Mouse (Mus musculus) heart, postnatal 25 days (tissue): Measurements from ENCODE around the gene H2-D1. TPM values are rescaled to one million over a fixed set of nuclear protein-coding genes. Genes with fewer than 3 reads are reported as not detected.
A peak's percentile ranks its signal among the peaks of the same experiment; 100 is the strongest.

Source experiments
- DNase-seq: peaks from one replicate; pipeline ENCODE4 v3.0.0; 2022; ENCODE audit warnings: low spot score
- intact Hi-C: fragments of 180-260 bp; cut with DNase I; formaldehyde crosslinking; loops from one replicate; pipeline ENCODE4 v1.15.1; 2025
- total RNA-seq, 2 experiments: library from RNA; stranded (reverse); gene quantifications; 2 replicates each; pipeline ENCODE4 v1.2.3; 2021

The H2-D1 gene
- total RNA-seq, 2 experiments from 2014 or later: 84.3 to 89.6 TPM

DNA sequence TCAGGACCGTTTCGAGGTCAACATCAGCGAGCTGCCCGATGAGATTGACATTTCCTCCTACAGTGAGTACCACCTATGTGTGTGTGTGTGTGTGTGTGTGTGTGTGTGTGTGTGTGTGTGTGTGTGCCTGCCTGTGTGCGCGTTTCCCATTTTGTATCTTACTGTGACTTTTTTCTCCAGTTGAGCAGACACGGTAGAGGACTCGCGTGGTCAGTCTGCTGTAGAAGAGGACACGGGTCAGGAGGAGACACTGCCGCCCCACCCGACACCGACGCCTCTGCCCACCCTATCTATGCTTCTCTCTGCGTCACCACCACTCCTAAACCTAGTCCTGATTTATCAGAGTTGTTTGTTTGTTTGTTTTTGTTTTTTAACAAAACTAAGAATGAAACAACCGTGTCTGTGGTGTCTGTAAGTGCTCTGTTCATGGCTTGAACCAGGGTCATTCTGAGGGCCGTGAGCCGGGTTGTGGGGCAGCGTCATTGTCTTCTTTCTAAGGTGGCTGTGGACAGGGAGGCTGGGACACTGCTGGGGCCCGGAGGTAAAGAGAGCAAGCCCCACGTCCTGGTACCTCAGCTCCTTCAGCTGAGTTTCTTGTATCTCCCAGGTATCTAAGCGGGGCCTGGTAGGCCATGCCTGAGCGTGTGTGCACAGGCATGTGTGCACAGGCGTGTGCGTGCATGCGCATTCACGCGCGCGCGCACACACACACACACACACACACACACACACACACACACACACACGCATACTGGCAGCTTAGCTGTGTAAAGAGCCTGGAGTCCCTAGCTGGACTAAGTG is 9.0 kb upstream of the H2-D1 start:
- intact Hi-C loops: no loop called here
- DNase-seq: no peak

DNA sequence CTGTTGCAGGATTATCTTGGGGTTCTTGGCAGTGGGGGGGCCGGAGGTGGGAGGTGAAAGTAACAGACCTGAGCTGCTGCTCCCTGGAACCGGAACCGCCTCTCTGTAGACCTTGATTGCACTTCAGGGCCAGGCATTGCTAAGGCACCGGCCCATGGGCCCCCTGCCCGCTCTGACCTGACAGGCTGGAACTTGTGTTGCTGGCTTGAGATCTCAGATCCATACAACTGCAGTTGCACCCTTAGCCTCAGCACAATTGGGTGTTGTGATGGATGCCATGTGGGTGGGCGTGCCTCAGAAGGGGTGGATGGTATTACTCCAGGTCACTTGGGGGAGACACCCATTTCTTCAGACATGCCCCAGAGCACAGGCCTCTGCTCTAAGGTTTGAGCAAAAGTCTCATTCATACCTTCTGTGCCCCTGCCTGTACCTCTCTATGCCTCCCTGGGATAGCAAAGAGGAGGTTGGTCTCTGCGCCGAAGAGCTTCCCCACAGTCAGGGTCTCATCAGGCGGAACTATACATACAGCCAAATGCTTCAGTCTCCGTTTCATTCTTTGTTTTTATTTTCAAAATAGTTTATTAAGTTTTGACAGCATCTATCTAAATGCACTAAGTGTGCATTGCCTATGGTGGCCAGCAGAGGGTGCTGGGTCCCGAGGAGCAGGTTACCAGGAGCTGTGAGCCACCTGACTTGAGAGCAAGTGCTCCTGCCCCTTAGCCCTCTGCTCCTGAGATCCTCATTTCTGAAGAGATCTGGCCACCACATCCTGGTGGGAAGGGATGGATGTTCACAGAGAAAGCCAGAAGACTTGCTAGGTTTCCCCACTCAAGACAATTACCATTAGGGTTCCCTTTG is 8.1 kb upstream of the H2-D1 start:
- intact Hi-C loops: loop anchor here (5.0 kb wide), 1 partner anchor 38 kb away; no protein-coding TSS in a partner anchor
- DNase-seq: no peak

DNA sequence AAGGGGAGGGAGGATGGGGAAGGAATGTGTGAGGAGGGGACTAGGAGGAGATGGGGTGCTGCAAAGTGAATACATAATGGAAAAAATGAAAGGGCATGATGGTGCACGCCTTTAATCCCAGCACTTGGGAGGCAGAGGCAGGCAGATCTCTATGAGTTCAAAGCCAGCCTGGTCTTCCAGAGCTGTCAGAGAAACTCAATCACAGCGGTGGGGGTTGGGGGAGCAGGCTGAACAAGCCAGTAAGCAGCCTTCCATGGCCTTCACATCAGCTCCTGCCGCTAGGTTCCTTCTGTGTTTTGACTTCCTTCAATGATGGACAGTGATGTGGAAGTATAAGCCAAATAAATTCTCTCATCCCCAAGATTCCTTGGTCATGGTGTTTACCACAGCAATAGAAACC is 7.2 kb upstream of the H2-D1 start:
- no peak for DNase-seq
- intact Hi-C loops: loop anchor here (5.0 kb wide), 1 partner anchor 37 kb away; no protein-coding TSS in a partner anchor

DNA sequence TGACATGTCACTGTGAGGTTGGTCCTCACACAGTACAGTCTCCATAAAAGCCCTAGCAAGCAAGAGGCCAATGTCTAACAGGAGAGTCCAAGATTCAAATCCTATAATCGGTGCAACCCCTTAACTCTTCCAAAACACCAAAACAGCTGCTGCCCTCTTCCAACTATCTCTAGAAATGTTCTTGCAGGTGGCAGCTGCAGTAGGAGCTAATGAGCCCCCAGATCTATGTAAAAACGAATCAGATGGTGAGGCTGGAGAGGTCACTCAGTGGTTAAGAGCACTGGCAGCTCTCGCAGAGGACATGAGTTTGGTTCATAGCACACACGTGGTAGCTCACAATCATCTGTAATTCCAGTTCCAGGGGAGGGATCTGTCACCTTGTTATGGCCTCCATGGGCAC is 6.8 kb upstream of the H2-D1 start:
- intact Hi-C loops: loop anchor here (5.0 kb wide), 1 partner anchor 37 kb away; no protein-coding TSS in a partner anchor
- DNase-seq: no peak

DNA sequence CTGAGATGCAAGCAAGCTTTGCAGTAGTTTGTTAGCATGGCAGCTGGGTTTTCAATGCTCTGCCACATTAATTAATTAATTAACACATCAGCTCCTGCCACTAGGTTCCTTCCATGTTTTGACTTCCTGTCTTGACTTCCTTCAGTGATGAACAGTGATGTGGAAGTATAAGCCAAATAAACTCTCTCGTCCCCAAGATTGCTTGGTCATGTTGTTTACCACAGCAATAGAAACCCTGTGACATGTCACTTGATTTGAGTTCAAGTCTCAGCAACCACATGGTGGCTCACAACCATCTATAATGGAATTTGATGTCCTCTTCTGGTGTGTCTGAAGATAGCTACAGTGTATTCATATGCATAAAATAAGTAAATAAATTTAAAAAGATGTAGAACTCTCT is 5.2 kb upstream of the H2-D1 start:
- intact Hi-C loops: loop anchor here (5.0 kb wide), 1 partner anchor 35 kb away; no protein-coding TSS in a partner anchor
- DNase-seq: no peak

DNA sequence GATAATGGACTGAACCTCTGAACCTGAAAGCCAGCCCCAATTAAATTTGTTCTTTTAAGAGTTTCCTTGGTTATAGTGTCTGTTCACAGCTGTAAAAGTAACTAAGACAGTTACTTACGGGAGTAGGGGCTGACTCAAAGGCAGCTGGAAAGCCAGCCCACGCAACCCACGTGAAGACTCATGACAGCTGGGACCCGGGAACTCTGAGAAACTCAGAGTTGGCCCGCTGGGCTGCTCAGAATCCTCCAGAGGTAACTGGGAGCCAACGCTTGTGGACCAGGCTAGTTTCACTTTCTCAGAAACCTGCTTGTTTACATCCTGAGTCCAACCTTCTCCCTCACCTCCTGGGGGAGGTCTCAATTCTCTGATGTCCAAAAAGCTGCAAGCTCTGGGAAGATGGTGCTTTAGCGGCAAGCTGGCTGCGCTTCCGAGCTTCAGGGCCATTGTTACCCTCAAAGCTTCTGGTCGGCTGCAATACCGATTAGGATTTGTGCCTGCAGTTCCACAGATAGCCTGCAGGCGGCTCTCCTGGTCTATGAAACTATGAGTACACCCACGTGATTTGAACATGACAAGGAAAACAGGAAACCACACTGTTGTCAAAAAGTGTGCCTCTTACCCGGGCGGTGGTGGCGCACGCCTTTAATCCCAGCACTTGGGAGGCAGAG is 4.6 kb upstream of the H2-D1 start:
- intact Hi-C loops: loop anchor here (1.0 to 5.0 kb wide), 3 partner anchors 16 to 44 kb away; no protein-coding TSS in a partner anchor
- DNase-seq: peak; percentile 87

DNA sequence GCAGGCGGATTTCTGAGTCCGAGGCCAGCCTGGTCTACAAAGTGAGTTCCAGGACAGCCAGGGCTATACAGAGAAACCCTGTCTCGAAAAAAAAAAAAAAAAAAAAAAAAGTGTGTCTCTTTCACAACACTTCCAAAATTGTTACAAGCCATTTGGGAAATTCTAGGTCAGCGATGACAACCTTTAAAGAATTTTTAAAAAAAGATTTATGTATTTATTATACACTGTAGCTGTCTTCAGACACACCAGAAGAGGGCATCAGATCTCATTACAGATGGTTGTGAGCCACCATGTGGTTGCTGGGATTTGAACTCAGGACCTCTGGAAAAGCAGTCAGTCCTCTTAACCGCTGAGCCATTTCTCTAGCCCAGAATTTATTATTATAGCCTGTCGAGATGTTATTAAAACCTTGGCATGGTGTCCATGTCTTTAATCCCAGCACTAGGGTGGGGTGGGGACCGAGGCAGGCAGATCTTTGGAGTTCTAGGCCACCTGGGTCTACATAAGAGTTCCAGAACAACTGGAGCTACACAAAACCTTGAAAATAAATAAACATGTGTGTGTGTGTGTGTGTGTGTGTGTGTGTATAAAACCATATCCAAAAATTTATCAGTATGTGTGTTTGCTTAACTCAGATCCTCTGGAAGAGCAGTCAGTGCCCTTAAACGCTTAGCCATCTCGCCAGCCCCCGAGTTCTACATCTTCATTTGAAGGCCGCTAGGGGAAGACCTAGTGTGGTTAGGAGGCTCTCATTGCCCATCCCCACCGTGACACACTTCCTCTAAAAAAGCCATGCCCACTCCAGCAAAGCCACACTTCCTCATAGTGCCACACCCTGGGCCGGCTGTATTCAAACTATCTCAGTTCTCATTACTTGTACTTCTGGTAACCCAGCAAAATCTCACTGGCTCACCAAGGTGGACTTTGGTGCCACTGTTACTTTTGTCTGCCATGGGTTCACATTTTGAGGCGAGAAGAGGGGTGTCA is 3.7 kb upstream of the H2-D1 start:
- intact Hi-C loops: loop anchor here (1.0 to 5.0 kb wide), 3 partner anchors 16 to 44 kb away; no protein-coding TSS in a partner anchor
- DNase-seq: peak; percentile 60

DNA sequence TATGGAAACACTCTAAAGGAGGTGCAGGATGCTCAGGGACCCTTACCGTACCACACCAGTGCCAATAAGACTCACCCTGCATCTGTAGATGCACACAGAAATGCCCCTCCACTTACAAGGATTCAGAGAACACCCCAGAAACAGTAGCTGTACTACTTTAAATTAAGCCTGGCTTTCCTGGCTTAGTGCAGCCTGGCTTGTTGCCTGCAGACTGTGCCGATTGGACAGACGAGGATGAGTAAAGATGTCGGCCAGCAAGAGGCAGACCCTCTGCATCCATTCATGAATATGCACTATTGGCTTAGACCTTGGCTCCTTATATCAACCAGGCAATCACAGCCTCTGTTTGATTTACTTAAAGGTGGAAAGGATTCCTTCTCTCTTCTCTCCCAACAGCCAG is 2.9 kb upstream of the H2-D1 start:
- DNase-seq: no peak
- intact Hi-C loops: loop anchor here (5.0 kb wide), 1 partner anchor 33 kb away; no protein-coding TSS in a partner anchor

DNA sequence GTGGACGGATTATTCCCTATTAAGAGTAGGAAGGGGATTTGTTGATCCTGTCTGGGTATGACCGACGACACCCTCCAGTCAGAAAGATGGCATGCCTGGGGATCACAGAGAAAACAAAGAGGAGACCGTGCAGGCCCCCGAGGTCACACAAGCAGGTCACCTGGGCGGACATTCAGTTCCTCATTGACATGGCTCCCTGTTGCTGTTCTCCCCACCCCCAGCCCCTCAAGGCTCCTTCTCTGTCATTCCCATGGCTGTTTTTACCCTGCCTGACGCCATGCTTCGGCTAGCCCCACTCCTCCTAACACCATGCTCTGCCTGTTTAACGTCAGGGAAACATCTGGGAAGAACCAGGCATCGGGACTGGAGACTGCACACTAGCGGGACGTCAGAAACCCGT is 879 bp upstream of the H2-D1 start:
- intact Hi-C loops: no loop called here
- no peak for DNase-seq

DNA sequence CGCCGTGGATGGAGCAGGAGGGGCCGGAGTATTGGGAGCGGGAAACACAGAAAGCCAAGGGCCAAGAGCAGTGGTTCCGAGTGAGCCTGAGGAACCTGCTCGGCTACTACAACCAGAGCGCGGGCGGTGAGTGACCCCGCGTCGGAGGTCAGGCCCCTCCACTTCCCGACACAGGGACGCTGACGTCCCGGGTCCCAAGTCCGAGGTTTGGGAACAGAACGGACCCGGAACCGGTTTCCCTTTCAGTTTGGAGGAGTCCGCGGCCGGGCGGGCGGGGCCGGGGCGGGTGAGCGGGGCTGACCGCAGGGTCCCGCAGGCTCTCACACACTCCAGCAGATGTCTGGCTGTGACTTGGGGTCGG is 973 bp downstream of the H2-D1 start:
- no peak for DNase-seq
- intact Hi-C loops: no loop called here

DNA sequence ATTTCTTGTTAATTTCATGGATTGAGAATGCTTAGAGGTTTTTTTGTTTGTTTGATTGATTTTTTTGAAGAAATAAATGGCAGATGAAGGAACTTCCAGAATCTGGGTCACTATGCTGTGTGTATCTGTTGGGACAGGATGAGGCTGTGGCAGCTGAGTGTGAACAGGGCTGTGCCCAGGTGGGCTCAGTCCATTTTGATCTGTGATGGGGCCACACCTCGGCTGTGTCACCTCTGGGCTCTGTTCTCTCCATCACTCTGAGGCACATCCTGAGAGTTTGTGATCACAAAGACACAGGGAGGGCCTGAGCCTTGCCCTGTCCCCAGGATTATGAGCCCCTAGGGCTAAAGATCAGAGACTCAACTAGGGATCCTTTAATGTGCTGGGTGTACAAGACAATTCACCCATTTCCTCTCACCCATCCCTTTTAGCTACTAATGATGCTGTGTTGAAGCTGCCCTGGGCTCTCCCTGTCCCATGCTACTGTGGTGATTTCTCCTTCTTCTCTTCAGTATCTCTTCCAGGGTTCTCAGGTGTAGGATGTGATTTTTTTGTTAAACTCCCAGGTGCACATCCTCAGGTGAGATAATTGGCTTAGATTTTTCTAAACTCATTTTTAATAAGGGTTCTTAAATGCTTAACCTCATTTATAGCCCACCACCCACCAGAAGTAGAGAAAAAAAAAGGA is 5.0 kb downstream of the H2-D1 start:
- intact Hi-C loops: no loop called here
- no peak for DNase-seq

DNA sequence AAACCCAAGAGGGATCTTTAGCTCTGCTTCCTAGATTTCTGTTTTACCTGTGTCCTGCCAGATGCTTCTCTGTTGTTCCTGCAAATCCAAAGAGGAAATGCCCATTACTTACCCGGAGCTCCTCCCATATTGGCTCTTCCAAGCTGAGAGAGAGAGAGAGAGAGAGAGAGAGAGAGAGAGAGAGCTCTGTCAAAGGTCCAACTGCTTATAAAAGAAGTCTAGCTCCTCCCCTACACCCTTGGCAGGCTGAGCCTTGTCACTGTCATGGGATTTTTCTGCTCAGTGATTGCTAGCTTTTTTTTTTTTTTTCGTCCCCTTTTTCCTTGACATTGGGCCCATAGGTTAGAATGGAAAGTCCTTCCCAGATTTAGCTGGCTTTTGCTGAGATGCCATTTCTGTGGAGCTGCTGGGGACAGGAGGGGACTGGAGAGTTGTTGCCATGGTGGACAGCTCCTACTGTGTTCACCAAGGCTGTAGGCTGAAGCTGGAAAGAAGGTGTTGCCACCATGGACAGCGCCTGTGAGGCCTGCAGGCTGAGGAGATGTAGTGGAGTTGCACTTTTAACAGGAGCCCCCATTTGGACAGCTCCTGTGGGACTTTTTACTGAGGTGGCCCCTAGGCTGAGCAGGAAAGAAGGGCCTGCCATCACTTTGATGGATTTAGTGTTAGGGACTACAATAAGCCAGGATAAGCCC is 7.3 kb downstream of the H2-D1 start:
- no peak for DNase-seq
- intact Hi-C loops: no loop called here

DNA sequence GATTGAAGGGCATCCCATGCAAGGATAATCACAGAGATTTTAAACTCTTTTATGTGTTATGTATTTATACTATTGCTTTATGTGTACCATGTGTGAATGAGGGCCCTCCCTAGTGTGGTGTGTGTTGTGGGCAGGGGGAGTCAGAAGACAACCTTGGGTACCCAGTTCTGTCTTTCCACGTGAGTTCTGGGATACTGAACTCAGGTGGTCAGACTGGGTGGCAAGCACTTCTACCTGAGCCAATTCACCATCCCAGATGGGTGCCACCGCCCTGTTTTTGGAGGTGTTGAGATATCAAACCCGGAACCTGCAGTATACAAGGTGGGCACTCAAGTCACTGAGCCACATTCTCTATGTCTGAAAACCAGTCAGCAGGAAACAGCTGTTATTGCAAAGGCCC is 9.7 kb downstream of the H2-D1 start:
- intact Hi-C loops: no loop called here
- DNase-seq: no peak

DNA sequence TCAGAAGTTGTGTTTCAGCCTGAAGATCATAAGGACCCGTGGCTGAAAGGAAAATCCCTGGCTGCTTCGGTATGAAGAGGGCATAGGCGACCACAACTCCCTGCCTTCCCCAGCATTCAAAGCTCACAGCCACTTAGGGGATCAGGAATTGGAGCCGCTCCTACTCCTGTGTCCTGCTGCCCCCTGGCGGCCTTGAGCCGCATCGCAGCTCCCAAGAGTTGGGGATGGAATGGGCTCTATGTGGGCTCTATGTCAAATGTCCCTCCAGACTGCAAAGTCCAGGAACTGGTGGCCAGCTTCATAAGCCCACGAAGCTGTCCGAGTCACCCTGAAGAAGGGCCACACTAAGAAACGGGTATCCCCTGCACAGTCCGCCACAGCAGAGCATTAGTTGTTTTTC is 12.2 kb downstream of the H2-D1 start:
- peak; percentile 68 for DNase-seq
- intact Hi-C loops: loop anchor here (1.0 kb wide), 1 partner anchor 16 kb away; no protein-coding TSS in a partner anchor

DNA sequence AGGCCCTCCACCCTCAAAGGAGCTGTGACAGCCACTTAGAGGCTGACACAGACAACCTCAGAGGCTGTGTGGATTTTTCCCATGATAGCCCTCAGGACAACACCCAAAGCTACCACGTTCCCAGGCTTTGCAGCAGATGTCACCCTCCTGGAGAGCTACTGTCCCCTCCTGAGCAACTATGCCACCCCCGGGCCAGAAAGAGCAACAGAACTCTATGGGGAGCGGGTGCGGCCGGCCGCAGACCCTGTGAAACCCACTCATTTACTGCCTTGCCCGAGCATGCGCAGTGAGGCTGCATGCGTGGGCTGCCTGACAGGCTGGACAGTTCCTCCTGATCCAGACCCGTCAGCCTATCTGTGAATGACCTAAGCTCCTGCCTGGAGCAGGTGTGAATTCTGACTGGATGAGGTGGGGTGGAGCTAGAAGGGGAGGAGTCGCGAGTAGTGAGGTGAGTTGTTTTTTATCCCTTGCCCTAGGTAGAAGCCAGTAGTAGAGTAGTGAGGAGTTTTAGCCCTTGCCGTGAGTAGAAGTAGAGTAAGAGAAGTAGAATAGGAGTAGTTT is 13.9 kb downstream of the H2-D1 start:
- intact Hi-C loops: no loop called here
- DNase-seq: no peak

DNA sequence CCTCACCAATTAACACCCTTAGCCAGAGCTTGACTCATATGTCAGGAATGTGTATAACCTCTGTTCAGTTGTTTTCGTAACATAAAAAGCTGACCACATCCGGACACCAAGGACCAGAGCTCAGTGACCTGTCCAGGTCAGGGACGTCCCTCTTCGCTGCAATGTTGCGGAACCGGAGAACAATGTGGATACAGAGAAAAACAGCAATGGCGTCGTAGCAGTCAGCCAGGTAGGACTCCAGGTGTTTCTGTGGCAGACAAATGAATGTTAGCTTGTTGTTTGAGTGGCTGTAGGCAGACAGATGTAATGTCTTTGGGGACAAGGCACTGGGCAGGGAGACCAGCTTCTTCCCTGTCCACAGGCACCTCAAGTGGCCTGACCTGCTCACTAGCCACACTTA is 15.5 kb downstream of the H2-D1 start:
- intact Hi-C loops: loop anchor here (1.0 to 2.0 kb wide), 2 partner anchors 29 to 1317 kb away; no protein-coding TSS in a partner anchor
- no peak for DNase-seq

DNA sequence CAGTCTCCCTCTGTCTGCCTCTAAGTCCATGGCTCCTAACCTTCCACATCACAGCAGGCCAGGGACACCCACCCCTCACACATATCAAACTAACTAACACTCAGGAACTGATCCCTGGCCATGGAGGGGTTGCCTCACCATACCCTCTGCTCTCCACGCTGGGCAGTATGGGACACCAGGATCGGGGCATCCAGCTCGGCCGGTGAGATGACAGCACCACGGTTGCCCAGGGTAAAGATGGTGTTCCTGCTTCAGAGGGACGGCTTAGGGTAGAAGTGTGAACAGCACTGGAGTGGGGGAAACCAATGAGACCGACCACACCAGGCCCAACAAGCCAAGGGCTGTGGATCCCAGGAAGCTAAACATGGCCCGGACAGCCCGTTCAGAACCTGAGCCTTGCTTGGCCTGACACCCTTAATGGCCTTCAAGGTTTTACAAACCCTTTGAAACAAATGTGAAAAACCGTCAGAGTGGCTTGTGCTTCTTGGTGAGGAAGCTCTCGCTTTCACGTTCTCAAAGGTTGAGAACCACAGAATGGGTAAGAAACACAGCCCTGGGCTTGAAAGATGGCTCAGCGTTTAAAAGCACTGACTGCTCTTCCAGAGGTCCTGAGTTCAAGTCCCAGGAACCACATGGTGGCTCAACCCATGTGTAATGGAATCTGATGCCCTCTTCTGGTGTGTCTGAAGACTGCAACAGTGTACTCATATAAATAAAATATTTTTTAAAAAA is 16.6 kb downstream of the H2-D1 start:
- DNase-seq: no peak
- intact Hi-C loops: loop anchor here (1.0 to 2.0 kb wide), 2 partner anchors 28 to 1318 kb away; no protein-coding TSS in a partner anchor
